Mouse (Mus musculus): ENCODE measurements around the gene Map4.

Gene Map4

GRCm38 (mm10) chr9:110131525-110132197, 200.4 kb downstream of the Map4 start:
- peak; percentile 96 for DNase-seq (ENCODE audit: low spot score)

GRCm38 (mm10) chr9:110132201-110132605, 200.9 kb downstream of the Map4 start:
- DNase-seq (ENCODE audit: low spot score), result no peak

- DNase-seq (ENCODE audit: low spot score), result no peak
Measured at GRCm38 (mm10) chr9:110132921-110133320, 201.7 kb downstream of the Map4 start.

Data from ovary, postnatal 10 days (tissue).